Mouse (Mus musculus): ENCODE results near the gene Kcng4. TPM values are rescaled to one million over a fixed set of nuclear protein-coding genes. Genes with fewer than 3 reads are reported as not detected.

Gene Kcng4
- polyA plus RNA-seq, 1 experiment from 2014 or later = not detected

DNA sequence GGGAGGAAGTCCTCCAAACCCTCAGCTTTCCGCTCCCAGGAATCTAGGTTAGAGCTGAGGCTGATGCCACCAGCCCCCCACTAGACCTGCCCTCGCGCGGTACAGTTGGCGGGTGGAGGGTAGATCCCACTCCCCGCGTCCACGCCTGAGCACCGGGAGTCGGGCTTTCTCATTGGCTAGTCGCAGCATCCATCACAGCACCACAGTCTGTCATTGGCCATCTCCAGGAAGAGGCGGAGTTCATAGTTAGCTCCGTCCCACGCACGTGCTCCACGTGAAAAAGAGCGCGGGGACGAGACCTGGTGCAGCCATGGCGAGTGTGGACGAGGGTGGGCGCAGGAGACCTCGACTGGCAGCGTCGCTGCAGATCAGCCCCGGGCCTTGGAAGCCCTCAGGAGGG lies 23.0 kb downstream of the Kcng4 start, which contains the start of gene Adad2:
Gene Adad2, plus strand, starts transcription at position 277 of the 400 bp plus-strand sequence.
- H3K27ac ChIP-seq = no peak within 1 kb of the TSS
- WGBS = 65% methylated on average over 26 of the region's 26 CpGs
- H3K9ac ChIP-seq = no peak within 1 kb of the TSS
- no peaks in the 10 kb centered on the region for H3K36me3 ChIP-seq
- H3K4me2 ChIP-seq = no peak within 1 kb of the TSS
- H3K4me1 ChIP-seq (replicated peaks) = no peaks in the 10 kb centered on the region
- peaks cover 13% of the 10 kb centered on the region for H3K27me3 ChIP-seq
- peaks cover 5% of the 10 kb centered on the region; the same call in 1 of the 2 replicates for H3K9me3 ChIP-seq (replicated peaks)
- no peak for ATAC-seq (replicated peaks; ENCODE audit: insufficient number of reproducible peaks, insufficient read depth, low FRiP score, low read depth)
- no peak within 1 kb of the TSS for H3K4me3 ChIP-seq

DNA sequence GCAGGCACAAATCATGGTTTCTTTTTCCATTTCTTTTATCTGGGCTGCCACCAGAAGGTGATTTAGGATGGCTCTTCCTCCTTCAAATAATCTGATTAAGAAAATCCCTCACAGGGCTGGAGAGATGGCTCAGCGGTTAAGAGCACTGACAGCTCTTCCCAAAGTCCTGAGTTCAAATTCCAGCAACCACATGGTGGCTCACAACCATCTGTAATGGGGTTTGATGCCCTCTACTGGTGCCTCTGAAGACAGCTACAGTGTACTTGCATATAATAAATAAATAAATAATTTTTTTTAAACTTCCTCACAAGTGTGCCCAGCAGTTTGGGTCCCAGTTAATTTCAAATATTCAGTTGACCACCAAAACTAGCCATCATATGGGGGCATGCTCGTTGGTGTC lies 29.3 kb downstream of the Kcng4 start:
- ATAC-seq (replicated peaks; ENCODE audit: insufficient number of reproducible peaks, insufficient read depth, low FRiP score, low read depth) = no peak
- peaks cover 15% of the 10 kb centered on the region for H3K4me1 ChIP-seq (replicated peaks)
- 76% methylated on average over 2 of the region's 2 CpGs for WGBS
- peaks cover 5% of the 10 kb centered on the region; the same call in 1 of the 2 replicates for H3K9me3 ChIP-seq (replicated peaks)
- no peak overlapping the region for H3K4me3 ChIP-seq
- no peak overlapping the region for H3K4me2 ChIP-seq
- H3K36me3 ChIP-seq = peaks cover 12% of the 10 kb centered on the region
- H3K27me3 ChIP-seq = no peaks in the 10 kb centered on the region
- no peak overlapping the region for H3K9ac ChIP-seq
- no peak overlapping the region for H3K27ac ChIP-seq

DNA sequence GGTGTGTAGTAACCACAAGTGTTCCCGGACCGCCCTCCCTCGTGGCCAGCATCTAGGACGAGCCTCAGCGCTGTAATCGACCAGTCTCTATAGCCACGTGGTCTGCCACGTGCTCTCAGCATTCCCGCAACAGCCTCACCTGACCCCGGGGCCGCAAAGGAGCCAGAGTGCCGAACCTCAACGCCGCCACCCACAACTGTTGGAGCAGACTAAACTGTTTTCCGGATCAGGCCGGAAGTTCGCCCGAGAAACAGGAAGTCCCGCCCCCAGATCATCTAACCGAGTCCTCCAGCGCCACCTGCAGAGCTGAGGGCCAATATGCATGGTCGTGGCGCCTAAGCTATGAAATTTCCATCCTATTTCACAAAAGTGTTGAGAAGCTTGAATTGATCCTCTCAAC lies 30.5 kb downstream of the Kcng4 start, which contains the start of gene Taf1c:
Gene Taf1c, minus strand, starts transcription at position 227 of the 400 bp plus-strand sequence.
- Histone ChIP-seq H3K4me3 (peak within 1 kb of the TSS; percentile 86), H3K27me3 (no peaks in the 10 kb centered on the region), H3K9ac (peak within 1 kb of the TSS; percentile 78), H3K4me1 (replicated peaks) (peaks cover 15% of the 10 kb centered on the region), H3K27ac (peak within 1 kb of the TSS; percentile 58), H3K36me3 (peaks cover 22% of the 10 kb centered on the region), H3K9me3 (replicated peaks) (peaks cover 5% of the 10 kb centered on the region; the same call in 1 of the 2 replicates), H3K4me2 (peak within 1 kb of the TSS; percentile 83)
- WGBS = under 1% methylated on average over 23 of the region's 23 CpGs
- peak; percentile 68 for ATAC-seq (replicated peaks; ENCODE audit: insufficient number of reproducible peaks, insufficient read depth, low FRiP score, low read depth)

DNA sequence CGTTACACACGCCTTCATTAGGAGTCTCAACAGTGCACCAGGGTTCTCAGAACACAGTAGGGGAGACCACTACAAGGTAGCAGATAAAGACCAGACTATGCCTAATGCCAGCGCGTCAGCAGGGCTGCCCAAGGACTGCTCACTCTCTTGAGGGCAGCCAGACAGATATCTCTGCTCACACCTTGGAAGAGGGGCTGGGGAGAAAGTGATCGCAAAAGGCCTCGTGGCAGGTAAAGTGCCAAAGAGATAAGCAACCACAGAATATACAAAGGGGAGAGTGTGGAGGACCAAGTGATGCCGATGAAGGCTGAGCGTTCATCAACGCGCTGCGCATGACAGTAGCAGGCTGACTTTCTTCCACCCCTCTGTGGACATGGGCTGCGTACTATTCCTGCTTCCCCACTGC lies 31.1 kb downstream of the Kcng4 start:
- peak overlapping the region; percentile 83 for H3K4me2 ChIP-seq
- peaks cover 28% of the 10 kb centered on the region for H3K36me3 ChIP-seq
- ATAC-seq (replicated peaks; ENCODE audit: insufficient number of reproducible peaks, insufficient read depth, low FRiP score, low read depth) = no peak
- peaks cover 15% of the 10 kb centered on the region for H3K4me1 ChIP-seq (replicated peaks)
- no peaks in the 10 kb centered on the region for H3K27me3 ChIP-seq
- H3K9me3 ChIP-seq (replicated peaks) = peaks cover 5% of the 10 kb centered on the region; the same call in 1 of the 2 replicates
- H3K4me3 ChIP-seq = peak overlapping the region; percentile 86
- 14% methylated on average over 12 of the region's 12 CpGs for WGBS
- peak overlapping the region; percentile 58 for H3K27ac ChIP-seq
- peak overlapping the region; percentile 78 for H3K9ac ChIP-seq

DNA sequence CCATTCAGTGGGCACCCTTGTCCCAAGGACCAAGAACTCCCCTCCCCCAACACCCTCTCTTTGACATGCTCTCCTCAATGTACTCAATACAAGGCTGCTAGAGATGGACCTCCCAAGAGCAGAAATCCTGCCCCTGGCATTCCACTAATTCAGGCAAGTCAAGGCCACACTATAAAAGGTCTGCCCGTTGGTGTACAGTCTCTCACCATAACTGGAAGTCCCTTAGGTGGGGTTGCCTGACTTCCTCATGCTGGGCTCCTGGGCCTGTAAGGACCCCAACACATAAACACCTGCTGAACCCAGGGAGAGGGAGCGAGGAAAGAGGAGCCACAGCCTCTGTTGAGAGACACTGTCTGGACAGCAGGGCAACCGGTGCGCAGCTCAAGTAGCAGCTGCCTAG lies 31.7 kb downstream of the Kcng4 start:
- Histone ChIP-seq H3K9me3 (replicated peaks) (no peaks in the 10 kb centered on the region), H3K4me3 (peak overlapping the region; percentile 86; the same call in 1 of the 2 replicates), H3K9ac (no peak overlapping the region), H3K27me3 (no peaks in the 10 kb centered on the region), H3K4me1 (replicated peaks) (peaks cover 15% of the 10 kb centered on the region), H3K36me3 (peaks cover 35% of the 10 kb centered on the region), H3K27ac (no peak overlapping the region), H3K4me2 (peak overlapping the region; percentile 83)
- no peak for ATAC-seq (replicated peaks; ENCODE audit: insufficient number of reproducible peaks, insufficient read depth, low FRiP score, low read depth)
- 91% methylated on average over 4 of the region's 4 CpGs for WGBS

DNA sequence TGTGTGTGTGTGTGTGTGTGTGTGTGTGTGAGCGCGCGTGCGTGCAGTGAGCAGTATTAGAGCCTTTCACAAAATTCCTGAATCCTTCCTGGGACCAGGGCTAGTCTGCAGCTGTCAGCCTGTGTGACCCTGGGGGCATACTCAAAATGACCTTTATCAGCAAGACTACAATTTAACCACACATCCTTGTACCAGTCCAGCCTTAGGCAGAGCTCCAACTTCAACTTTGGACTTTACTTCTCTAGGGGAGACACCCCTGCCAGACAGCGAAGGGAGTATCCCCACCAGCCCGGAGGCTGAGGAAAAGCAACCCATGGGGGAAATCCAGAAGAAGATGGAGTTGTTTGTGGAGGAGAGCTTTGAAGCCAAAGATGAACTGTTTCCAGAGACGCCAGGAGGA lies 44.0 kb downstream of the Kcng4 start:
- 82% methylated on average over 7 of the region's 7 CpGs for WGBS
- Histone ChIP-seq H3K4me1 (replicated peaks) (peaks cover 29% of the 10 kb centered on the region), H3K9ac (no peak overlapping the region)

DNA sequence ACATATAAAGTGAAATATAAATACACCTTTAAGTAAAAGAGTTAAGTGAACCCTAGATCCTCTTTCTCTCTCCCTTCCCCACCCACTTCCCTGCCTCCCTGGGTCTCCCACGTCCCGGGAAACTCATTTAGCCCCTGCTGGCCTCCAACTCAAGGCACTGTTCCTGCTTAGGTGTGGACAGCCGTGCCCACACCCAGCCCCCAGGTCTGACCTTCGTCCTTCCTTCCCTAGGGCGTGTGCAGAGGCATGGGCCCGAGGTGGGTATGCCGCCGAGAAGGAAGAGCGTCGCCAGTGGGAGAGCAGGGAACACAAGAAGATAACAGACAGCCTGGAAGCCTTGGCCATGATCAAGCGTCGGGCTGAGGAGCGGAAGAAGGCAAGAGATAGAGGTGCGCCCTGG lies 45.1 kb downstream of the Kcng4 start:
- Histone ChIP-seq H3K27me3 (no peaks in the 10 kb centered on the region; the same call in 1 of the 2 replicates), H3K9ac (no peak overlapping the region), H3K36me3 (no peaks in the 10 kb centered on the region), H3K4me2 (no peak overlapping the region), H3K4me3 (no peak overlapping the region), H3K9me3 (replicated peaks) (no peaks in the 10 kb centered on the region), H3K4me1 (replicated peaks) (peaks cover 28% of the 10 kb centered on the region), H3K27ac (no peak overlapping the region)
- 60% methylated on average over 14 of the region's 14 CpGs for WGBS
- no peak for ATAC-seq (replicated peaks; ENCODE audit: insufficient number of reproducible peaks, insufficient read depth, low FRiP score, low read depth)

More for the DNA sequence above, 44.0 kb downstream of the Kcng4 start:
- Histone ChIP-seq H3K27me3 (no peaks in the 10 kb centered on the region; the same call in 1 of the 2 replicates), H3K4me3 (no peak overlapping the region), H3K27ac (no peak overlapping the region), H3K36me3 (no peaks in the 10 kb centered on the region), H3K4me2 (no peak overlapping the region), H3K9me3 (replicated peaks) (no peaks in the 10 kb centered on the region)
- ATAC-seq (replicated peaks; ENCODE audit: insufficient number of reproducible peaks, insufficient read depth, low FRiP score, low read depth) = no peak

DNA sequence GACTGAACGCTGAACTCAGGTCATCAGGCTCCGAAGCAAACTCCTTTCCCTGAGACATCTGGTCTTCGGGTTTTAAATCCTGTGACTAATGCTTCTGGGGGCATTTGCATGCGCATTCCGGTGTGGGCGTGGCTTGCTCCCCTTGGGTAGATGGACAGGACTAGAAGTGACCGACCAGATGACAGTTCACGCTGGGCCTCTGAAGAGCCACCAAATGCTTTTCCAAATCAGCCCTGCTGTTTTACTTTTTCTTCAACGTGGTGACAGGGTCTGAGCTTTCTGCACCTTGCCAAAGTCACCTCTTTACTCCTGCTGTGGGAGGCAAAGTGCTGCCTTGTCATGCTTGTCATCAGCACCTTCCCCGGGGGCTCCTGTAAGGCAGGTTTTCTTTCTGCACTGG lies 46.6 kb downstream of the Kcng4 start:
- Histone ChIP-seq H3K4me1 (replicated peaks) (peaks cover 20% of the 10 kb centered on the region), H3K4me2 (peak overlapping the region; percentile 14), H3K9ac (no peak overlapping the region), H3K27ac (peak overlapping the region; percentile 58), H3K9me3 (replicated peaks) (no peaks in the 10 kb centered on the region), H3K36me3 (no peaks in the 10 kb centered on the region), H3K27me3 (no peaks in the 10 kb centered on the region; the same call in 1 of the 2 replicates), H3K4me3 (no peak overlapping the region)
- ATAC-seq (replicated peaks; ENCODE audit: insufficient number of reproducible peaks, insufficient read depth, low FRiP score, low read depth) = peak; percentile 38; the same call in 1 of the 2 replicates
- WGBS = 14% methylated on average over 10 of the region's 10 CpGs

DNA sequence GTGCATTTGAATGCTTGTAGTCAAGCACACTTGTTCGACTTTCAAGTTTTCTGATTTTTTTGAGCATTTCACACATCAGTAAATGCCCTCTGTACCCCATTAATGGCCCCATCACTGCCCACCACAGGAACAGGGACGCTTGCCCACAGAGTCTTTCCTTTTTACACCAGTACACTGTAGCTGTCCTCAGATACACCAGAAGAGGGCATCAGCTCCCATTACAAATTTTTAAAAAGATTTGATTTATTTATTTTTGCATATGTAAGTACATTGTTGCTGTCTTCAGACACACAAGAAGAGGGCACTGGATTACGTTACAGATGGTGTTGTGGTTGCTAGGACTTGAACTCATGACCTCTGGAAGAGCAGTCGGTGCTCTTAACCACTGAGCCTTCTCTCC lies 47.2 kb downstream of the Kcng4 start:
- H3K27ac ChIP-seq = peak overlapping the region; percentile 58
- no peaks in the 10 kb centered on the region for H3K36me3 ChIP-seq
- no peak overlapping the region for H3K9ac ChIP-seq
- peak overlapping the region; percentile 14 for H3K4me2 ChIP-seq
- no peak overlapping the region for H3K4me3 ChIP-seq
- H3K27me3 ChIP-seq = no peaks in the 10 kb centered on the region; the same call in 1 of the 2 replicates
- H3K4me1 ChIP-seq (replicated peaks) = peaks cover 20% of the 10 kb centered on the region
- WGBS = 53% methylated on average over 4 of the region's 4 CpGs
- ATAC-seq (replicated peaks; ENCODE audit: insufficient number of reproducible peaks, insufficient read depth, low FRiP score, low read depth) = no peak
- H3K9me3 ChIP-seq (replicated peaks) = no peaks in the 10 kb centered on the region

DNA sequence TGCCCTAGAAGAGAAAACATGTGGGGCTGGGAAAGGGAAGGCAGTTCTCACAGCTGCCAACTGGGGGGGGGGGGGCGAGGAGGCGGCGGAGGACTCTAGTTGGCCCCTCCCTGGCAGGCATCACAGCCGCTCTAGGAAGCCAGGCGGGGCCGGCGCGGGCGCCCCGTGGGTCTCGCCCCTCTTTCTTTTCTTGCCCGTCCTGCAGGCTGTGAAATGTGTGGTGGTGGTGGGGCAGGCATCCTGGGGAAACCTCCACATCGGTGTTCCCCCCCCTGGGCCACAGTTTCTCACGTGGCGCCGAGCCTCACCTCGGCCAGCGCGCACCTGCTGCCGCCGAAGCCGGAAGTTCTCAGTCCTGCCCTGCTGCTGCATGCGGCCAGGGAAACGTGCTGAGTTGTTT lies 49.6 kb downstream of the Kcng4 start:
- WGBS = 11% methylated on average over 24 of the region's 24 CpGs
- H3K4me2 ChIP-seq = peak overlapping the region; percentile 64
- no peaks in the 10 kb centered on the region for H3K9me3 ChIP-seq (replicated peaks)
- no peaks in the 10 kb centered on the region for H3K36me3 ChIP-seq
- peaks cover 20% of the 10 kb centered on the region for H3K4me1 ChIP-seq (replicated peaks)
- H3K4me3 ChIP-seq = peak overlapping the region; percentile 40
- no peak overlapping the region for H3K27ac ChIP-seq
- H3K9ac ChIP-seq = peak overlapping the region; percentile 15; the same call in 1 of the 2 replicates
- H3K27me3 ChIP-seq = no peaks in the 10 kb centered on the region
- peak; percentile 53; the same call in 1 of the 2 replicates for ATAC-seq (replicated peaks; ENCODE audit: insufficient number of reproducible peaks, insufficient read depth, low FRiP score, low read depth)

DNA sequence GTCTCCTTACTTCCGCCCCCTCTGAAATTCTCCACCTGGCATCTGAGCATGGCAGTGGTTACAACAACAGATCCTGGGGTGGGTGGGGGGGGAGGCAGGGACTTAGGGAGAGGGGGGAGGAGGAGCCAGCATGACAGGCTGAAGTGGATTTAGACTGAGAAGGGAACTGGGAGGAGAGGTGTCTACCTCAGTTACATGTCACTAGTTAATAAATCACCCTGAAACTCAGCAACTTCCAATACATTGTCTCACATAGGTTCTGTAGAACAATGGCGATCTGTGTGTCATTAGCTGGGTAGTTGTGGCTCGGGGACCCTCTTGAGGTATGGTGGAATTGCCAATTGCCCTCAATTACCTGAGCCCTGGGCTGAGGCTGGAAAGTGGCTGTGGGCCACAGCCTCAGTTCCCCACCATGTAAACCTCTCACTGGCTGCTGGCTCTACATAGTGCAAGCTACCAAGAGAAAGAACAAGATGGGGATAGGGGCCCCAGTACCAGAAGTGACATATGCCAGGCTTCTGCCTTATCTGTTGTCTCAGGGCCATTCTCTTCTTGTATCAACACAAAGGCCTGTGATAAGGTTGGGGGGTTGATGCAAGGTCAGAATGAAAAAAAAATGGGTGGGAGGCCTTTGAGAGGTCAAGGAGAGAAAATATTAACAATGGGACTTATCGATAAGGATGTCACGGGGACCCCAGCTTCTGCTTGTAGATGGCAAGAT lies 54.9 kb downstream of the Kcng4 start:
- H3K4me3 ChIP-seq = no peak overlapping the region
- H3K27me3 ChIP-seq = peaks cover 22% of the 10 kb centered on the region
- H3K4me2 ChIP-seq = no peak overlapping the region
- WGBS = 54% methylated on average over 5 of the region's 5 CpGs
- no peaks in the 10 kb centered on the region for H3K36me3 ChIP-seq
- peaks cover 6% of the 10 kb centered on the region; the same call in 1 of the 2 replicates for H3K4me1 ChIP-seq (replicated peaks)
- no peak overlapping the region for H3K27ac ChIP-seq
- peak; percentile 70; the same call in 1 of the 2 replicates for ATAC-seq (replicated peaks; ENCODE audit: insufficient number of reproducible peaks, insufficient read depth, low FRiP score, low read depth)
- no peak overlapping the region for H3K9ac ChIP-seq
- H3K9me3 ChIP-seq (replicated peaks) = no peaks in the 10 kb centered on the region
